Comparison of ENCODE assay signal across 8 mouse cellular contexts in the genomic region with DNA sequence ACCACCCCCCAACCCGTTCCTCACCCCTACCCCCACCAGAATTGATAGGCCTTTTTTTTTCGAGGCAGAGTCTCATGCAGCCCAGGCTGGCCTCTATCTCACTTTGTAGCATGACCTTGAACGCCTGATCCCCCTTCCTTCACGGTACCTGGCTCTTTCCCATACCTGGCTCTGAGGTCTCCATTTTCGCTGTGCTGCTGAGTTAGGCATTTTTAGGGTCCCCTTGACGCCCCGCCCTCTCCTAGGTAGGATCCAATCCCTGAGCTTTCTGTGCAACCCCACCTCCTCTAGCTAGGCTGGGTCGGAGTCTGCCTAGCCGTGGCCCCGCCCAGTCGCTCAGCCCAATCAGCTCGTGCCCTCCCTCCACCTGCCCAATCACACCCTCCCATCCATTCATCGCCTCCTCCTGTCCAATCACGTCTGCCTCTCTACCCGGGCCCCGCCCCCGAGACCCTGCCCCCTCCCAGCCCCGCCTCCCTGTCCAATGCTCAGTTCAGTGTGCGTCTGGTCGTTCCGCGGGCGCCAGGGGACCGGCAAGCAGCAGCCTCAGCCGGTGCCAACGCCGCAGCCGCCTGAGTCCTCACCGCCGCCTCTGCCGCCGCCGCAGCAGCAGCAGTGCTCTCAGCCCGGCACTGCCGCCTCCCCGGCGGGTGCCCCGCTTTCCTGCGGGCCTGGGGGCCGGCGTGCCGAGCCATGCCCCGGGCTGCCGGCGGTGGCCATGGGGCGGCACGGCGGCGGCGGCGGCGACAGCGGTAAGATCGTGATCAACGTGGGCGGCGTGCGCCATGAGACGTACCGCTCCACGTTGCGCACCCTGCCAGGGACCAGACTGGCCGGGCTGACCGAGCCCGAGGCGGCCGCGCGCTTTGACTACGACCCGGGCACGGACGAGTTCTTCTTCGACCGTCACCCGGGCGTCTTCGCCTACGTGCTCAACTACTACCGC. TPM values are rescaled to one million over a fixed set of nuclear protein-coding genes. Genes with fewer than 3 reads are reported as not detected.
DNase-seq lines count a peak whose midpoint lies in the region; ATAC-seq and TF ChIP-seq lines count a peak whose summit lies in the region.

A gene (plus strand): TSS at position 263 of the 946 bp plus-strand sequence.

- no peaks in the 10 kb centered on the region for H3K9me3 ChIP-seq in hindbrain, postnatal 0 days (ENCODE audit: low read length)

- ATAC-seq in hindbrain, postnatal 0 days, result peak; percentile 94

- peaks cover 45% of the 10 kb centered on the region for H3K4me1 ChIP-seq in hindbrain, postnatal 0 days (ENCODE audit: insufficient read depth, low read length)

- peak; percentile 93 to 94 for DNase-seq in adrenal gland, adult (ENCODE audit: inconsistent age in 2 of 2, low spot score in 1 of 2)
- peak; percentile 97 for DNase-seq in embryo, embryonic 10 days (ENCODE audit: low spot score)
- DNase-seq in gastrocnemius, adult 8-10 months (ENCODE audit: low spot score in 2 of 2), result peak; percentile 77 to 89
- peak; percentile 97 for DNase-seq in hindbrain, postnatal 0 days (ENCODE audit: low spot score)
- peak; percentile 84 to 93 for DNase-seq in left cerebral cortex, adult 18-20 months (ENCODE audit: low spot score in 2 of 2)
- peak; percentile 94 for DNase-seq in lung, postnatal 36 days
- peak; percentile 93 for DNase-seq in retina, embryonic 14.5 days (ENCODE audit: low spot score)
- DNase-seq in thymus, postnatal 25 days, result peak; percentile 52

- no peak for TF ChIP-seq CTCF in hindbrain, postnatal 0 days (IDR thresholded peaks at IDR 0.05; ENCODE audit: low read depth)

- peak within 1 kb of the TSS; percentile 77 for H3K27ac ChIP-seq in hindbrain, postnatal 0 days

- peak within 1 kb of the TSS; percentile 89 for H3K4me2 ChIP-seq in hindbrain, postnatal 0 days (ENCODE audit: low read depth, low read length)

- H3K4me3 ChIP-seq in hindbrain, postnatal 0 days (ENCODE audit: low read length), result peak within 1 kb of the TSS; percentile 73

- under 1% methylated on average over 61 of the region's 80 CpGs for WGBS in hindbrain, postnatal 0 days

- H3K36me3 ChIP-seq in hindbrain, postnatal 0 days (ENCODE audit: insufficient read depth, low read length), result no peaks in the 10 kb centered on the region; the same call in 1 of the 2 replicates

- no peaks in the 10 kb centered on the region for H3K27me3 ChIP-seq in hindbrain, postnatal 0 days (ENCODE audit: insufficient read depth, low read length)

- peak within 1 kb of the TSS; percentile 75 for H3K9ac ChIP-seq in hindbrain, postnatal 0 days (replicated peaks; ENCODE audit: low read length)

RNA-seq across cellular contexts. Expression of the gene that starts here (rescaled TPM):
- total RNA-seq in gastrocnemius, adult 8-10 months (2022), result 1 to 10 TPM; 3.6 to 5.1 (median 4.5) TPM
- 24.7 and 37.0 TPM in 2 replicates for total RNA-seq in hindbrain, postnatal 0 days (2014; rRNA removed)
- polyA plus RNA-seq in hindbrain, postnatal 0 days (2015; fragmentation: Nextera tagmentation; extraction: Ambion mirVana), result 8.0 and 8.2 TPM in 2 replicates
- 100 to 1,000 TPM in 1 of 2 experiments, 10 to 100 TPM in 1; 94.5 to 111 TPM for total RNA-seq in left cerebral cortex, adult 18-20 months (2021)

Comparison
In these comparisons a context has a peak if more than half of its experiments do, and no peak if none do; other contexts are left out.
1. Peak in every context shown above with its lines: DNase-seq, ATAC-seq, H3K4me3 ChIP-seq and H3K27ac ChIP-seq.